Mouse (Mus musculus) lung, postnatal 36 days (tissue): ENCODE data around the gene Ccnd1.

Experiments
- DNase-seq: peaks from one replicate; pipeline ENCODE4 v3.0.0; 2022; ENCODE audit warnings: mixed read lengths

Gene Ccnd1

GRCm38 (mm10) chr7:144939344-144940002, at the start of gene Ccnd1:
Gene Ccnd1, minus strand, starts transcription at chr7:144939925.
- peak; percentile 70 for DNase-seq

DNA sequence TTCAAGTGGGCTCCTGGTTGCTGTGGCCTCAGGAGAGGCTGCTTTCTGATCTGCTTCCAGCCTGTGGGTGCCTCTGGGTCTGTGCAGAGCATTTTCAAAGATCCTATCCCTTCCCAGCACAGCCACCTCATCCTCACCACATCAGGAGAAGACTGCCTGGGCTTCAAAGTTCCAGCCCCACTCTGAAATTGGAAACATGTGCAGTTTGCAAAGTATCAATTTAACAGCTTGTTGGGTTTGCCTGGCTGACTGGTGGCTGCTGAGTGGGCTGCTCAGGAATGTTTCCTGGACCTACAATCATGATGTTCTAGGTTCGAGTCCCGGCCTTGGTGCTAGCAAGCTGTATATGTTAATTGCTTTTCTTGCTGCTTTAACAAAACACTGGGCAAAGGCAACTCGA, 49.1 kb upstream of the Ccnd1 start:
- DNase-seq, result no peak

GRCm38 (mm10) chr7:144985100-144985499, 45.4 kb upstream of the Ccnd1 start:
- no peak for DNase-seq

DNA sequence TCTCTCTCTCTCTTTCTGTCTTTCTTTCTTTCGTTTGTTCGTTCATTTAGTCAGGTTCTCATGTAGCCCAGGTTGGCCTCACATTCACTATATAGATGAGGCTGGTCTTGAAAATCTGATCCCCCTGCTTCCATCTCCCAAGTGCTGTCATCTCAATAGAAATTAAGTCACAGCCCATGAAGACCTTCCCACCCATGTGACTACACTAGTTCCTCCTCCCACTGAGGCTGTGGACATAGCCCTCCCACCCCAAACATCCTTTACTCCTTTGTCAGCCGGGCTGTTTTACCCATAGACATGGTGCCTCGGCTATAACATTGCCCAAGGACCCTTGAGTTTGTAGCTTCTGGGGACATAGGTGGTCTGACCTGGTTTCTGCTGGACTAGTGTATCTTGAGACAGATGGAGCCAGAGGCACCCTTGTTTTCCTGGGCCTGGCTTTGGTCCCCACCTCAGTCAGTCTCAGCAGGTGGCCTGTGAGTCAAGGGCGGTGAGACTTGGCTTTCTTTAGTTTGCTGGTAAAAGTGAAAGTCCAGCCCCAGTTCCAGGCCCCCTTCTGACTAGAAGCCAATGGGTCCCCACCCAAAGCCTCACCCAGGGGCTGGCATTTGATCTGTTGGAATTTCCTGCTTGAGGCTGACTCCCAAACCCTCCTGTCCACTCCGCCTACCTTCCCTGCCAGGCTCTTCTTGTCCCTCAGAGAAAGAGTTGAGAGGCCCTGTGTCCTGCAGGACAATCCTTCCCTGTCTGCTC, 42.8 kb upstream of the Ccnd1 start:
- peak; percentile 58 for DNase-seq

DNA sequence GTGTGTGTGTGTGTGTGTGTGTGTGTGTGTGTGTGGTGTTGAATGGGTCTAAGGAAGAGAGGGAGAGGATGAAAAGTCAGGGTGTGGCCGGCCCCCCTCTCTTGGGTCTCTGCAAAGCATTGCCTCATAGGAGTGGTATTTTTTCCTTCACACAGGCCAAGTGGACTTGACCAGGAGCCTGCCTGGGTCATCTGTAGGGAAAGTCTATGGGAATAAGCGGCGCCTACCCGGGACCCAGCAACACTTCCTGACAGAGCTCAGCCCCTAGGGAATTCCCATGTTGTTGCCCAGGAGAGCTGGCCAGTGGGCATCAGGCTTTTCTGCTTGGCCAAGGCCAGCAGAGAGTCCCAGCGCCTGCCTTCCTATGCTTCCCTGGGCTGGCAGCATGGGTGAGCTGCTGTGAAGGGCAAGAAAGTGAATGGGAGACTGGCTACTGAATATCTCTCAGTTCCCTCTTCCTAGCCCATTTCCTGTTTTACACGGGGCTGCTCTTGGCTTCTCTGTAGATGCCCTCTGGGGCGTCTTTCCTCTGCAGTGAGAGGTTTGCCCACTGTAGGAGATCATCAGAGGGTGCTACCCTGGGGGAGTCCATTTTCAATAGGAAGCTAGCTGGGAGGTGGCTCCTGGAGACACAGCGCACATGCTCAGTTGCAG, 41.8 kb upstream of the Ccnd1 start:
- peak; percentile 44 for DNase-seq

DNA sequence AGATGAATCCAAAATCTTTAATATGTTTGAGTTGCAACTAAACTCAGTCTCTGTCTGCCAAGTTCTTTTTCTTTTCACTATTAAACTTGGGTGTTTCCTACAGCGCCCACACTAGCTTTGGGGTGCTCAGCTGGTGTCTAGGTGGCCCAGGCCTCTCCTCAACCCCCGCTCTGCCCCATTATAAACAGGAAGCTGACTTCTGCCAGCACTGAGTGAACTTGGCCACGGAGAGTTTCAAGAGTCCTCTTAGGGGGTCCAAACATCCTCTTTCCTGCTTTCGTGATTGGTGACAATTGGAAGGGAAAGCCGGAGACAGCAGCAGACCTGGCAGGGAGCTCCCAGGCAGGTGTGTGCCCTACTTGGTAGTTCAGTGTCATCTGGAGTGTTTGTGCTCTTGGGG, 40.1 kb upstream of the Ccnd1 start:
- peak; percentile 63 for DNase-seq

- no peak for DNase-seq
Observed at GRCm38 (mm10) chr7:144977121-144977520, 37.4 kb upstream of the Ccnd1 start.

DNA sequence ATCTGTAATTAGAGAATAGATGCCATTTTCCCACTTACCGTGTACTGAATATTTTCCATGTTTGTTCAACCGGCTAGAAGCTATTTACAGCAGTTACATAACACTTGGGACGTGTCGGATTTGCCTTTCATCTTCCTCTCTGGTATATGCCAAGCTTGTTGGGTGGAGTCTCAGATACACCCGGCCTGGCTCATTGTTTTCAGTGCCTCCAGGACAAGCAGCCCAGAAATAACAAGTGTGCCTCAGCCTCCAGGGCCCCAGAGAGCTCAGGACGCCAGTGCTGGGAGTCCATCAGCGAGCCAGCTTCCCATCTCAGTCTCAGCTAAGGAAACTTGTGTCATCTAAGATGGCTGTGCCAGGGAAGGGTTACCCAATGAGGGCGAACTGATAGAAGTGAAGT, 33.7 kb upstream of the Ccnd1 start:
- peak; percentile 78 for DNase-seq

- no peak for DNase-seq
Observed at GRCm38 (mm10) chr7:144971769-144972168, 32.0 kb upstream of the Ccnd1 start.

DNA sequence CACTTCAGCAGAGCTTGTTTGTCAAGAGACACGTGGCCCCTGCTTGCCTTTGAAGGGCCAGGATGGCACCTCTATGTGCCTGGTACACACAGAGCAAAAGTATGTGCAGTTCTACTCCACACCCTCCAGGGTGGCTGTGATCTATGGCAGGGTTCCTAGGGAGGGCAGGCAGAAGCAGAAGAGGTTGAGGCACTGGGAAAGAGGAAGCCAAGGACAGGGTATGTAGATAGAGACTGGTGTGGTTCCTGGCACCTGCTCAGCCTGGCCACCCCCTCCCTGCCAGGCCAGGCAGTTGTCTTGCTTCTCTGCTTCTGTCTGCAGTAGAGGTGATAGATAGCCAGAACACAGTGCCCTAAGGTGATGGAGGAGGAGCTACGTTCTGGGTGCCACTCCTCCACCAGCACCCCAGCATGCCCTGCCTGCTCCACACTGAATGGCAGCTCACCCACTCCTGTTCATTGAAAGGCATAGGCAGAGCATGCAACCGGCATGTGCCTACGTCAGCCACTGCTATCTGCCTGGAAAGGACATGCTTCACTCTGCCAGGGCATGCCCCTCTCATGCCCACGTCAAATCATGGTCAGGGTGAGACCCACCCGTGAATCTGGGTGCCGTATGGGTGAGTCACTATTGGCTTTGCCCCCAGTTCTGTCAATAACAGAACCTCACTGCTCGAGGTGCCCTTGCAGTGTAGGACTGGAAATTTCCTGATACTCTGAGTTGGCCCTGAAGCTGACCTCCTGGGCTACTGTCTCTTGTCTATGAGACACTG, 31.5 kb upstream of the Ccnd1 start:
- DNase-seq, result peak; percentile 21

GRCm38 (mm10) chr7:144965893-144966292, 26.2 kb upstream of the Ccnd1 start:
- no peak for DNase-seq

DNA sequence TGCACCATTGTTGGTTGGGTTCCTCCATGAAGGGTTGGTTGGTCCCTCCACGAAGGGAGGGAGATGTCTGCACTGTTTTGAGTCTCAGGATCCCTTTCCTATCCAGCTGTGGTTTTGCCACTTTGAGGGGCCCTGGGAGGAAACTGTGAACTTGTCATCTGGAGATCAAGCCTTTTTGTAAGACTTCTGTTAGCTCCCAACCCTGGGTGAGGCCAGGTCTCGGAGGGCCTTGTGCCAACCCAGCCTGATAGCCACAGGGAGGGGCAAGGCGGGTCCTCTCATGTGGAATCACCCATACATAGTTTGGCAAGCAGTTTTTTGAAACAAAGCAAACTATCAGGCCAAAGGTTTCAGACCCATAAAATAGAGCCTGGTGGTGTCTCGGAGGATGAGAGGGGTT, 24.6 kb upstream of the Ccnd1 start:
- DNase-seq, result no peak

- no peak for DNase-seq
Observed at GRCm38 (mm10) chr7:144963911-144964310, 24.2 kb upstream of the Ccnd1 start.

DNA sequence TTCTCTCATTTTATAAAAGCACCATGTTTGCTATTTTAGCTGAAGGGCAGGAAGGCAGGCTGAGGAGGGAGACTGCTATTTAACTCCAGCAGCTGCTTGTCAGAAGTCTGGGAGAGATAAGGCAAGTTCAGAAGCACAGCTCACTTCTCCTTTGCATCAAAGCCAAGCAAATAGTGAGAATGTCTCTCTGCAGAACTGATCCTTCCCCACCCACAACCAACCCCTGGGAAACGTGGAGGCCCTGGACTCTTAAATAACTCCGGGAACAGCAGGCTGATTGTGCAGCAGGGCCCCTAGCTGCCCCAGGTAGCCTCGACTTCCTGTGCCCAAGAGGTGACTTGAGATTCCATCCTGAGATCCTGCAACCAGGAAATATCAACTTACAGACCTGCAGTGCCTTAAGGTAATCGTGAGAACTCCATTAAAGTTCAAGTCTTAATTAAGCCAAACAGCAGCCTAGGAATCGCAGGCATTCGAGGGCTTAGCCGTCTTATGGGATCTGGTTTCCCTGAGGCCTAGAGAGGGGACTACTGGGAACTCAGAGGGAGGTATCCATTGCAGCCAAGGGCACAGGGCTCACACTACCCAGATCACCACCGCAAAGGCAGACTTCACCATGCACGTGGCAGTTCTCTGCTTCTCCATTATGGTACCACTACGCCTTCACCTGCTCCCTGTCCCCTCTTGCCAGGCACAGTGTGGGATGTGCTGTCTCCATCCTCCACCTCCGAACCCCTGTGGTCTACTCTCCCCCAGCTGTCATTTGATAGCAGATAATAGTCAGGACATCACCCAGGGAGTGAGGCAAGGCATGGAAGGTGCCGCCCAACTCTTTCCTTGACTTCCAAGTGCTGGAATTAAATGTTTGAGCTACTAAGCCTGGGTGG, 19.0 kb upstream of the Ccnd1 start:
- DNase-seq, result no peak

- DNase-seq, result peak; percentile 80
Observed at GRCm38 (mm10) chr7:144943254-144943653, 3.5 kb upstream of the Ccnd1 start.

- no peak for DNase-seq
Observed at GRCm38 (mm10) chr7:144942744-144943135, 3.0 kb upstream of the Ccnd1 start.

- DNase-seq, result peak; percentile 28
Observed at GRCm38 (mm10) chr7:144942071-144942743, 2.5 kb upstream of the Ccnd1 start.

GRCm38 (mm10) chr7:144941242-144941831, 1.6 kb upstream of the Ccnd1 start:
- DNase-seq, result peak; percentile 92

DNA sequence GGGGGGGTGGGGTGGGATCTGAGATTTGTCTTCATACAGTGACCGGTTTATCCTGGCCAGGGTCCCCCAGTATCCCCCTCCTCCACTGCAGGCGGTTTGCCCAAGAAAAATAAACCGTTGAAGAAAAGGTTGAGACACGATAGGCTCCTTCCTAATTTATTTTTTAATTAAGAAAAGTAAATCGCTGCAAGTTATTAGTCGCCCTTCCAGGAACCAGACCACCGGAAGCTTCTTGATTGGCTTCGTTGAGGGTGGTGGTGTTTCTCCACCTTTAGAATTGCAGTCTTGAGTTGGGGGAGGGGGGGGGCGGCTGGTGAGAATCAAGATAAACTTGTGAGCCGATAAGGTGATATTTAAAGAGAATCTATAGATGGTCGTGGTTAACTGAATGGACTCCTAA, 860 bp upstream of the Ccnd1 start:
- DNase-seq, result no peak

- peak; percentile 40 for DNase-seq
Observed at GRCm38 (mm10) chr7:144940003-144940571, 362 bp upstream of the Ccnd1 start.
